Mouse (Mus musculus) megakaryocyte, embryonic 14.5 days (primary cell): Measurements from ENCODE around the gene Zfp384.

Experiments used
- FLI1 ChIP-seq: IDR thresholded peaks from 2 replicates; pipeline ENCODE4 v1.6.1; 2012; ENCODE audit warnings: low read length, inconsistent platforms, mixed read lengths
- GATA1 ChIP-seq: IDR thresholded peaks from 3 replicates; pipeline ENCODE4 v1.6.1; 2012; ENCODE audit warnings: mixed read lengths, low read length, inconsistent platforms, borderline replicate concordance

DNA sequence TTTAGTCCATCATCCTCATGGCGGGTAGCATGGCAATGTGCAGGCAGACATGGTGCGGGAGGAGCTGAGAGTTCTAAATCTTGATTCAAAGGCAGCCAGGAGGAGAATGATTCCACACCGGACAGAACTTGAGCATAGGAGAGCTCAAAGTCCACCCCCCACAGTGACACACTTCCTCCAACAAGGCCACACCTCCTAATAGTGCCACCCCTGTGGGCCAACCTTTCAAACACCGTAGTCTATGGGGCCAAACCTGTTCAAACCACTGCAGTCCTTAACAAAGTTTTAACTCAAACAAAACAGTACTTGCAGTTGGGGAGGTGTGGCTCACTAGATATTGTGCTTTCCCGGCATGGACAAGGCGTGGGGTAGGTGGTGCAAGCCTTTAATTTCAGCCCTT, 55.0 kb downstream of the Zfp384 start:
- TF ChIP-seq FLI1, result no peak
- no peak for TF ChIP-seq GATA1
